Mouse (Mus musculus): ENCODE data around the gene Lrmda. TPM values are rescaled to one million over a fixed set of nuclear protein-coding genes. Genes with fewer than 3 reads are reported as not detected.

Gene Lrmda
- polyA plus RNA-seq, 1 experiment from 2014 or later: 0.60 TPM

- Histone ChIP-seq H3K4me1 (peaks cover 17% of the 10 kb centered on the region), H3K36me3 (no peaks in the 10 kb centered on the region), H3K4me3 (no peak overlapping the region), H3K27me3 (ENCODE audit: insufficient read depth, poor library complexity, severe bottlenecking) (peaks cover 21% of the 10 kb centered on the region; the same call in 1 of the 2 replicates), H3K9me3 (no peaks in the 10 kb centered on the region), H3K27ac (no peak overlapping the region)
- no peak for DNase-seq (ENCODE audit: low spot score)
- 55% methylated on average over 6 of the region's 6 CpGs for WGBS
Observed at GRCm38 (mm10) chr14:22059348-22059861, 39.9 kb downstream of the Lrmda start.

DNA sequence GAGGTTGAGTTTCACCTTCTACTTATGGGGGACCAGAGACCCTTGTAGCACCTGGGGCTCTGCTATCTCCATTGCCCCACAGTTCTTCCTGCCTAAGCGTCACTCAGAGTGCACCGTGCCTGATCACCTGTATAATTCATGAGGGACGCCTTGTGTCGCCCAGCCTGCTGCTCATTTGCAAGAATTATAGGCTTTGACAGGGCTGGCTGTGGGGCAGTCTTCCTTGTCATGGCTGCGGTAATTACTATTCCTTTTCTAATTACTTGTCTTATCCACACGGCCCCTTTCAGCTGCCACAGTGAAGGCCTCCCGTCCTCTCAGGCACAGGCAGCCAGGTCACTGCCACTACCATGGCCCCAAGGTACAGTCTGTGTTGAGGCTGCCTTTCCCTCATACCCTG, 41.3 kb downstream of the Lrmda start:
- no peaks in the 10 kb centered on the region for H3K9me3 ChIP-seq
- 76% methylated on average over 7 of the region's 7 CpGs for WGBS
- no peak overlapping the region for H3K4me3 ChIP-seq
- no peak overlapping the region for H3K27ac ChIP-seq
- H3K4me1 ChIP-seq: peaks cover 6% of the 10 kb centered on the region
- H3K36me3 ChIP-seq: no peaks in the 10 kb centered on the region
- H3K27me3 ChIP-seq (ENCODE audit: insufficient read depth, poor library complexity, severe bottlenecking): peaks cover 13% of the 10 kb centered on the region; the same call in 1 of the 2 replicates
- DNase-seq (ENCODE audit: low spot score): no peak

DNA sequence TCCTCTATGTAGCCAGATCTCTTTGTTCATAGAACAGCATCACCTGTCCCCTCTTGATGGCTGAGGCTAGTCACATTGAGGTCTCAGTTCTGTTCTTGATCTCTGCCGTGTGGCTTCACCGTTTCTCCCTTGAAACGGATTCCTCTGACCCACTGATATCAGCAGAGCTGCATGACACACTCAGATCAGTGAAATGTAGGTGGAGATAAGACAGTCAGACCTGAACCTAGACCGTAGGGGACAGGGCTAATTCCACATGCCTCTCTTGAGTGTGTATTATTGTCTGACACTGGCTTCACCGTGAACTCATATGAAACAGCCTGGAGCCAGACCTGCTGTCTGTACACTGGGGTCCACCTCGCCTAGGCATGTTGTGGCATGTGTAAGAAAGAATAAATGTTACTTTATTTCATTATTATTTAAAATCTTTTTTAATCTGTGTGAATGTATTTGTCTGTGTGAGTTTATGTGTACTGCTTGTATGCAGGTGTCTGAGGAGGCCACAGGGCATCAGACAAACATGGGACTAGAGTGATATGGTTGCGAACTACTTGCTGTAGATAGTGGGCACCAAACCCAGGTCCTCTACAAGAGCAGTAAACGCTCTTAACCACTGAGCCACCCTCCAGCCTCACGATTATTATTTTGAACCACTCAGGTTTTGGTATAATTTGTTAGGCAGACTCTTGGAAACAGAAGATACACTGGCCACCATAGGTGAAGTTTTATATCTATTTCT, 42.8 kb downstream of the Lrmda start:
- Histone ChIP-seq H3K27ac (no peak overlapping the region), H3K27me3 (ENCODE audit: insufficient read depth, poor library complexity, severe bottlenecking) (peaks cover 8% of the 10 kb centered on the region; the same call in 1 of the 2 replicates), H3K9me3 (no peaks in the 10 kb centered on the region), H3K4me1 (no peaks in the 10 kb centered on the region), H3K36me3 (no peaks in the 10 kb centered on the region), H3K4me3 (no peak overlapping the region)
- no peak for DNase-seq (ENCODE audit: low spot score)
- WGBS: 57% methylated on average over 9 of the region's 9 CpGs

DNA sequence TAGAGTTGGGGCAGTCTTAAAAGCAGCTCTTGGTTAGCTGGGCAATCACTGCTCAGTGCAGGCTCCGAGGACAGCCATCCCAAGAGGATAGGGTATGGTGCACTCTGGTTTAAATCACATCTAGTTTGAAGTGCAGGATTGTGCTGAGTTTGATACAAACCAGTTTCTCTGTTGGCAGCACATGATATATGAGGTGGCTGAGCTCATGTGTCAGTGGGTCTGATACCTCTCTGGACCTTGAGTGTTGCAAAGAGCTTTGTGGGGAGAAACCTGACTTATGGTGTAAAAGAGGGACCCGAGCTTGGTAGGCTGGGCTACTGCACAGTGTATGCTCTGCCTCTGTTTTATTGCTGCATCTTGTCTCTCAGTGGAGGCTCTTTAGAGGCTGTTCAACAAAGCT, 49.7 kb downstream of the Lrmda start:
- Histone ChIP-seq H3K36me3 (no peaks in the 10 kb centered on the region), H3K4me3 (no peak overlapping the region), H3K27me3 (ENCODE audit: insufficient read depth, poor library complexity, severe bottlenecking) (0 out of 2 replicates have a peak, but pooled peaks cover 11% of the 10 kb centered on the region), H3K27ac (no peak overlapping the region), H3K9me3 (no peaks in the 10 kb centered on the region), H3K4me1 (peaks cover 19% of the 10 kb centered on the region)
- WGBS: 30% methylated on average over 2 of the region's 2 CpGs
- DNase-seq (ENCODE audit: low spot score): no peak

DNA sequence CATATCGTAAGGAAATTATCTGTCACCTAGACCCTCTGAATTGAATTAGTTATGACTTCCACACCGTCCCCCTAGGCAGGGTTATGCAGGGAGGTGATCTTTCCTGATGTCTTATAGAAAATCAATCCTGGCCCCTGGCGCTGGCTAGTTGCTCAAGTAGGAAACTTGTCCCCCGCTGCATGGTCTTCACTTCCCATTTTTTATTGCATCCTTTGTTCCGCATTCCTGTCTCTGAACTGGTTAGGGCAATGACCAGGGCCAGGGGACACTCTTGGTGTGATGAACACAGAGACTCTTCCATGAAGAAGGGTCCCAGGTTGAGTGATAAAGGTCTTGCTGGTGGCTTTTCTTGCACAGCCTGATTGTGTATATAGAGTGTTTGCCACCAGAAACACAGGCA, 53.9 kb downstream of the Lrmda start:
- H3K36me3 ChIP-seq: no peaks in the 10 kb centered on the region
- H3K4me3 ChIP-seq: no peak overlapping the region
- peaks cover 14% of the 10 kb centered on the region for H3K4me1 ChIP-seq
- no peak overlapping the region for H3K27ac ChIP-seq
- no peaks in the 10 kb centered on the region for H3K9me3 ChIP-seq
- no peak for DNase-seq (ENCODE audit: low spot score)
- peaks cover 25% of the 10 kb centered on the region for H3K27me3 ChIP-seq (ENCODE audit: insufficient read depth, poor library complexity, severe bottlenecking)
- 87% methylated on average over 5 of the region's 5 CpGs for WGBS

DNA sequence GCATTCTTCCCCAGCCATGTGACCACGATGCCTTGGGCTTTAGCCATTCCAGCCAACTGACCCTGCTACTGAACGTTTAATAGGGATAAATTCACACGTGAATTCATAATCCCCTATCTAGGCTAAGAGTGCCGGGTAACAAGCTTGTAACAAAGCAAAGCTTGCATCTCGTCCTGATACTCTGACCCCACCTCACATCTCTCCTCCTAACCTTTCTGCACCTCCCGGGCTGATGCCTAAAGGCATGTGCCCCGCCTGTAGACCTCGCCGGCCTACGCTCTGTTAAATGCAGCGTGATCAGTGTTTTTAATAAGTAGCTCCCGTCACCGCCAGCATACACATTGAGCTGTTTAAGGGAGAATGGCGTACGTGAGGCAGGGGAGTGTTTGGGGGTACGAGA, 54.7 kb downstream of the Lrmda start:
- Histone ChIP-seq H3K9me3 (no peaks in the 10 kb centered on the region), H3K27ac (no peak overlapping the region), H3K4me3 (no peak overlapping the region), H3K27me3 (ENCODE audit: insufficient read depth, poor library complexity, severe bottlenecking) (peaks cover 34% of the 10 kb centered on the region), H3K4me1 (peaks cover 5% of the 10 kb centered on the region), H3K36me3 (no peaks in the 10 kb centered on the region)
- WGBS: 60% methylated on average over 16 of the region's 16 CpGs
- no peak for DNase-seq (ENCODE audit: low spot score)

GRCm38 (mm10) chr14:22083931-22084330, 64.4 kb downstream of the Lrmda start:
- Histone ChIP-seq H3K9me3 (0 out of 2 replicates have a peak, but pooled peaks cover 4% of the 10 kb centered on the region), H3K4me3 (no peak overlapping the region), H3K36me3 (no peaks in the 10 kb centered on the region), H3K27me3 (ENCODE audit: insufficient read depth, poor library complexity, severe bottlenecking) (peaks cover 63% of the 10 kb centered on the region), H3K27ac (no peak overlapping the region), H3K4me1 (peaks cover 5% of the 10 kb centered on the region; the same call in 1 of the 2 replicates)
- WGBS: 80% methylated on average over 3 of the region's 3 CpGs
- no peak for DNase-seq (ENCODE audit: low spot score)

DNA sequence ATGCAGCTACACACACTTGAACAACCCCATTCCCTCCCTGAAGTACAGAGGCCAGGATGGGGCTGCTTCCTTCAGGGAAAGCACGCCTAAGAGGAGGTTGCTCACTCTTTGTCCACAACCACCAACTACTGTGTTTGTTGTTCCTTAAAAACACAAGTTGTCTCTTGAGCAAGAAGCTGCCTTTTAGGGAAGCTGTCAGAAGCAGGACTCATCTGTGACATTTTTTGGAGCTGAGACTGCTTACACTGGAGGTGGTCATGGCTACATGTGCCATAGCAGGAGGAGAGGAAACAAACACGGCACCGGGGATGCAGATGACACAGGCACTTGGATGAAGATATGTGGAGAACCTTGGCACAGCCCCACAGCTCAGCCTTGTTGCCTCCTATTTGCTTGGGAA, 65.9 kb downstream of the Lrmda start:
- Histone ChIP-seq H3K9me3 (0 out of 2 replicates have a peak, but pooled peaks cover 4% of the 10 kb centered on the region), H3K36me3 (no peaks in the 10 kb centered on the region), H3K27me3 (ENCODE audit: insufficient read depth, poor library complexity, severe bottlenecking) (peaks cover 61% of the 10 kb centered on the region), H3K27ac (no peak overlapping the region), H3K4me1 (peaks cover 15% of the 10 kb centered on the region; the same call in 1 of the 2 replicates), H3K4me3 (no peak overlapping the region)
- no peak for DNase-seq (ENCODE audit: low spot score)
- WGBS: 80% methylated on average over 3 of the region's 3 CpGs

DNA sequence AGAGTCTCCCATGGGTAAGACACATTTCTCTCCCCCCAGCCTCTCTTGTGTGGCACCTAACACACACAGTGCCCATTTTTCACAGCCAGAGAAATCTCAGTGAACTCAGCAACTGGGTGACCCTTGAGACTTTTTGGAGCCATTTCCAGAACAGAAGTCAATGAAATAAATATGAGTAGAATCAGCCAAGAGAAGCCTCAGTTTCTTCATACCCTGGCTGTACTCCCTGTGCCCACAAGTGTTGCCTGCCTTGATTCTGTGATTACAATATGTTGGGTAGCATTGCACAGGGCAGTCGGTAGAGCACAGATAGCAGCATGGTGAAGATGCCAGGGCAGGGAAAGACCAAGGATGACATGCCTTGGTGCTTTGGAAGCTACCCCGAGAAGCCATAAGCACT, 69.1 kb downstream of the Lrmda start:
- Histone ChIP-seq H3K4me3 (no peak overlapping the region), H3K9me3 (0 out of 2 replicates have a peak, but pooled peaks cover 4% of the 10 kb centered on the region), H3K4me1 (peaks cover 41% of the 10 kb centered on the region), H3K27ac (no peak overlapping the region), H3K27me3 (ENCODE audit: insufficient read depth, poor library complexity, severe bottlenecking) (peaks cover 35% of the 10 kb centered on the region), H3K36me3 (no peaks in the 10 kb centered on the region)
- DNase-seq (ENCODE audit: low spot score): no peak
- 90% methylated on average over 2 of the region's 2 CpGs for WGBS

DNA sequence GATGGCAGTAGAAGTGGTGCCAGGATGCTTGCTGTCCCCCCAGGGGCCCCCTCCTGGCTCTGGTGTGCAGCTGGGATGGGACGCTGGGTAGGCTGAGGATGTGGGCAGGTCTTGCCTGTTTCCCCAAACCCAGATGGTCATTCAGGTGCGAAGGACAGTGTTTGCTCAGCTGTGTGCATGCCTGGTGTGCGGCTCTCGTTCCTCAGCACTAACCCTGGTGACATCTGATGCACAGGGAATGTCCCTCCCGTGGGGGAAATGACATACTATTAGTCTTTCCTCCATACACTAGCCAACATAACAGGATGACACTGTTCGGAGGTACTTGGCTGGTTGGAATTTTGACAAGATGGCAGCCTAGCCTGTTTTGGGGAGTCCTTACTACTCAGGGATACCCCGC, 69.8 kb downstream of the Lrmda start:
- peaks cover 36% of the 10 kb centered on the region for H3K27me3 ChIP-seq (ENCODE audit: insufficient read depth, poor library complexity, severe bottlenecking)
- 88% methylated on average over 7 of the region's 7 CpGs for WGBS
- no peak overlapping the region for H3K27ac ChIP-seq
- no peaks in the 10 kb centered on the region for H3K36me3 ChIP-seq
- peaks cover 42% of the 10 kb centered on the region for H3K4me1 ChIP-seq
- DNase-seq (ENCODE audit: low spot score): no peak
- 0 out of 2 replicates have a peak, but pooled peaks cover 4% of the 10 kb centered on the region for H3K9me3 ChIP-seq
- no peak overlapping the region for H3K4me3 ChIP-seq

- 0 out of 2 replicates have a peak, but pooled peaks cover 4% of the 10 kb centered on the region for H3K9me3 ChIP-seq
- no peak for DNase-seq (ENCODE audit: low spot score)
- no peak overlapping the region for H3K4me3 ChIP-seq
- 76% methylated on average over 8 of the region's 8 CpGs for WGBS
- peaks cover 36% of the 10 kb centered on the region for H3K27me3 ChIP-seq (ENCODE audit: insufficient read depth, poor library complexity, severe bottlenecking)
- 0 out of 2 replicates have a peak overlapping the region, but pooled peaks have one; percentile 29 for H3K27ac ChIP-seq
- peaks cover 42% of the 10 kb centered on the region for H3K4me1 ChIP-seq
- no peaks in the 10 kb centered on the region for H3K36me3 ChIP-seq
Observed at GRCm38 (mm10) chr14:22089866-22090470, 70.5 kb downstream of the Lrmda start.

DNA sequence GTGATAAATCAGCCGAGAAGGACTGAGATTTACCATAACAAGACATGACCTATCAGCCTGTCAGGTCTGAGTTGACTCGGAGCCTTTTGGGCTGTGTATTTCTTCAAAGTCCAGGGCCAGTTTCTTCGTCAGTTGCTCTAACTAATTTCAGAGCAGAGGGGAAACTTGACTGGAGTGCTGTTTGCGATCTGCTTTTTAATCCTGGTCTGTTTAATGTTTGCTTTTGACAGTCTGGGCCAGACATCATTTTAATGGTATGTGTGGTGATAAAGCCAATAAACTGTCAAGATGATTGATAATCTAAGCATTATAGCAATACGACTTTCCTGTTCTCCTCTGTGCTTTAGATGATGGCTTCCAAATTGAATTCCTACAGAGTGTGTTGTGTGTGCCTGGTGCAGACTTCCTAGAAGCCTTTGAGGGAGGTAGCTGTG, 71.3 kb downstream of the Lrmda start:
- peaks cover 36% of the 10 kb centered on the region; the same call in 1 of the 2 replicates for H3K27me3 ChIP-seq (ENCODE audit: insufficient read depth, poor library complexity, severe bottlenecking)
- H3K4me3 ChIP-seq: no peak overlapping the region
- 0 out of 2 replicates have a peak overlapping the region, but pooled peaks have one; percentile 29 for H3K27ac ChIP-seq
- H3K4me1 ChIP-seq: peaks cover 42% of the 10 kb centered on the region
- no peak for DNase-seq (ENCODE audit: low spot score)
- 0 out of 2 replicates have a peak, but pooled peaks cover 4% of the 10 kb centered on the region for H3K9me3 ChIP-seq
- no peaks in the 10 kb centered on the region for H3K36me3 ChIP-seq
- 22% methylated on average over 5 of the region's 5 CpGs for WGBS

DNA sequence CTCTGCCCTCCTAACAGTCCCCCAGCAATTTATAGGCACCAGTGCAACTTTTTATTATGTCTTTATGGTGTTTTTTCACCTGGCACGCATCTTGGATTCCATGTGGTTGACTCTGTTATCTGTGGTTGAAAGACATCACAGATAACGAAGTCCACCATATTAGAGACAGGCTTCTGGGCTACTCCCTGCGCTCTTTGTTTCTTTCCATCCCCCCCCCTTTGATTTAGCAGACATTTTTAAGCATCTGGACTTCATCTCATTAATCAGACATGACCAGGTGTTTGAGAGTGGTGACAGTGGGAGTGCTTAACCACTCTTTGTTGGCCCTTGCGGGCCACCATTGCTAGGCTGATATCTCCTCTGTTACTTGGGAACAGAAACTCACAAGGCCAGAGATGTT, 71.8 kb downstream of the Lrmda start:
- 26% methylated on average over 4 of the region's 4 CpGs for WGBS
- Histone ChIP-seq H3K27me3 (ENCODE audit: insufficient read depth, poor library complexity, severe bottlenecking) (peaks cover 35% of the 10 kb centered on the region; the same call in 1 of the 2 replicates), H3K4me1 (peaks cover 42% of the 10 kb centered on the region), H3K36me3 (no peaks in the 10 kb centered on the region), H3K9me3 (0 out of 2 replicates have a peak, but pooled peaks cover 4% of the 10 kb centered on the region), H3K4me3 (no peak overlapping the region), H3K27ac (0 out of 2 replicates have a peak overlapping the region, but pooled peaks have one; percentile 29)
- DNase-seq (ENCODE audit: low spot score): no peak

Measured in heart, embryonic 10.5 days (tissue).